Mouse (Mus musculus) forebrain, embryonic 16.5 days (tissue): ENCODE results near the gene Cd6. TPM values are rescaled to one million over a fixed set of nuclear protein-coding genes. Genes with fewer than 3 reads are reported as not detected.

Source experiments
- ATAC-seq: fragments of 200-750 bp; cut with Nextera tagmentation; 2 replicates; pipeline ENCODE4 v1.8.0; 2017; ENCODE audit warnings: mild to moderate bottlenecking, moderate library complexity
- H3K27ac ChIP-seq: fragments of 300-500 bp; sonication (generic); 2 replicates; pipeline ENCODE4 v1.5.1; 2014; ENCODE audit warnings: low read length, control low read depth
- H3K27me3 ChIP-seq: fragments of 300-500 bp; sonication (generic); replicated peaks from 2 replicates; pipeline ENCODE4 v1.6.1; 2014; ENCODE audit warnings: low read length; ENCODE audit not compliant: control insufficient read depth, insufficient read depth
- H3K36me3 ChIP-seq: fragments of 300-500 bp; sonication (generic); 2 replicates; pipeline ENCODE4 v1.6.1; 2014; ENCODE audit not compliant: control insufficient read depth, insufficient read depth
- H3K4me1 ChIP-seq: fragments of 300-500 bp; sonication (generic); replicated peaks from 2 replicates; pipeline ENCODE4 v1.6.1; 2014; ENCODE audit warnings: low read length; ENCODE audit not compliant: control insufficient read depth, insufficient read depth
- H3K4me2 ChIP-seq: fragments of 300-500 bp; sonication (generic); 2 replicates; pipeline ENCODE4 v1.6.1; 2014; ENCODE audit warnings: mild to moderate bottlenecking, low read length, control low read depth
- H3K4me3 ChIP-seq: fragments of 300-500 bp; sonication (generic); replicated peaks from 2 replicates; pipeline ENCODE4 v1.5.1; 2014; ENCODE audit warnings: mild to moderate bottlenecking, low read length, control low read depth
- H3K9ac ChIP-seq: fragments of 300-500 bp; sonication (generic); replicated peaks from 2 replicates; pipeline ENCODE4 v1.6.1; 2014; ENCODE audit warnings: low read depth, low read length, control low read depth
- H3K9me3 ChIP-seq: fragments of 300-500 bp; sonication (generic); 2 replicates; pipeline ENCODE4 v1.6.1; 2016; ENCODE audit warnings: low read length; ENCODE audit not compliant: control insufficient read depth
- WGBS: fragments of 180-500 bp; shearing (Covaris S2); extraction: QIAGEN DNeasy Blood & Tissue Kit; methylation state at CpG from one replicate; pipeline ENCODE4 v1.1.7; 2014; 5-methylcytosine and 5-hydroxymethylcytosine counted together
- polyA plus RNA-seq: library from polyadenylated mRNA; unstranded; fragments of >200 nt; fragmentation: Nextera tagmentation; extraction: Ambion mirVana; gene quantifications from 2 replicates; pipeline ENCODE4 v1.2.1, GENCODE M21; 2015

Cd6 gene
- polyA plus RNA-seq, 1 experiment from 2014 or later = not detected

DNA sequence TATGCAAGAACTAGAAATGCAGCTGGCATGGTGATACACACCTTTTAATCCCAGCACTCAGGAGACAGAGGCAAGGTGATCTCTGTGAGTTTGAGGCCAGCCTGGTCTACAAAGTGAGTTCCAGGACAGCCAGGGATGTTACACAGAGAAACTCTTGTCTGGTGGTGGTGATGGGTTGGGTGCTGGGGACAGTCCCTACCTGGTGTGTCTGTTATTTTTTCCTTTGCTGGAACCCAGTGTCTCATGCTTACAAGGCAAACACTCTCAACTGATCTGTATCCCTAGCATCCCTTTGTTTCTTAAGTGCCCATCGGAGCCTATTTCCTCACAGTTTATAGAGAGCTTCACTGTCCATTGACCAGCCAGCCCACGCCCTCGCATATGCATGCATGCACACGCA, 89.9 kb downstream of the Cd6 start:
- Histone ChIP-seq H3K4me2 (no peak overlapping the region), H3K9me3 (no peaks in the 10 kb centered on the region), H3K36me3 (no peaks in the 10 kb centered on the region), H3K4me1 (no peaks in the 10 kb centered on the region), H3K27me3 (no peaks in the 10 kb centered on the region), H3K27ac (no peak overlapping the region), H3K4me3 (no peak overlapping the region), H3K9ac (no peak overlapping the region)
- 97% methylated on average over 4 of the region's 4 CpGs for WGBS
- no peak for ATAC-seq

Other genes starting within 250 kb of the Cd6 start
- 277 and 292 TPM in 2 replicates for gene Ddb1, start 224.7 kb downstream of the Cd6 start, polyA plus RNA-seq
- gene Tkfc, start 224.4 kb downstream of the Cd6 start, polyA plus RNA-seq = 24.9 and 27.1 TPM in 2 replicates
- 0.30 and 0.81 TPM in 2 replicates for gene Vwce, start 195.8 kb downstream of the Cd6 start, polyA plus RNA-seq
- gene Pga5, start 152.0 kb downstream of the Cd6 start, polyA plus RNA-seq = not detected in 2 replicates
- 38.3 and 40.5 TPM in 2 replicates for gene Vps37c, start 141.3 kb downstream of the Cd6 start, polyA plus RNA-seq
- gene Cd5, start 91.1 kb downstream of the Cd6 start, polyA plus RNA-seq = 0.06 and 0.10 TPM in 2 replicates
- 0.25 and 0.57 TPM in 2 replicates for gene Slc15a3, start 9.7 kb upstream of the Cd6 start, polyA plus RNA-seq
- gene Tmem132a, start 39.9 kb upstream of the Cd6 start, polyA plus RNA-seq = 176 and 195 TPM in 2 replicates
- gene Tmem109, start 51.9 kb upstream of the Cd6 start, polyA plus RNA-seq = 43.7 and 46.1 TPM in 2 replicates
- gene Prpf19, start 65.2 kb upstream of the Cd6 start, polyA plus RNA-seq = 42.8 and 43.3 TPM in 2 replicates
- 0.16 and 0.56 TPM in 2 replicates for gene Zp1, start 90.6 kb upstream of the Cd6 start, polyA plus RNA-seq
- 0.12 and 0.13 TPM in 2 replicates for gene Ptgdr2, start 107.1 kb upstream of the Cd6 start, polyA plus RNA-seq
- 18.8 TPM in 2 replicates for gene Ccdc86, start 119.2 kb upstream of the Cd6 start, polyA plus RNA-seq
- gene Ms4a10, start 144.6 kb upstream of the Cd6 start, polyA plus RNA-seq = not detected in 2 replicates
- gene Ms4a15, start 163.2 kb upstream of the Cd6 start, polyA plus RNA-seq = 0.51 and 0.87 TPM in 2 replicates
- not detected in 2 replicates for gene Ms4a18, start 188.0 kb upstream of the Cd6 start, polyA plus RNA-seq